Mouse (Mus musculus) erythroblast, embryonic 14.5 days (primary cell): ENCODE measurements around the gene Pnpla8. TPM values are rescaled to one million over a fixed set of nuclear protein-coding genes. Genes with fewer than 3 reads are reported as not detected.

Experiments used
- H3K27me3 ChIP-seq: 2 replicates; pipeline ENCODE4 v1.6.1; 2012; ENCODE audit warnings: inconsistent platforms; ENCODE audit not compliant: control insufficient read depth
- H3K36me3 ChIP-seq: 2 replicates; pipeline ENCODE4 v1.6.1; 2012; ENCODE audit warnings: mild to moderate bottlenecking, inconsistent platforms; ENCODE audit not compliant: control insufficient read depth
- H3K4me1 ChIP-seq: 2 replicates; pipeline ENCODE4 v1.6.1; 2012; ENCODE audit warnings: inconsistent platforms; ENCODE audit not compliant: control insufficient read depth
- H3K4me3 ChIP-seq: replicated peaks from 2 replicates; pipeline ENCODE3; 2012; ENCODE audit warnings: moderate library complexity, mild to moderate bottlenecking, inconsistent platforms
- H3K9me3 ChIP-seq: 2 replicates; pipeline ENCODE4 v1.6.1; 2012; ENCODE audit warnings: low read length, inconsistent platforms, mixed read lengths; ENCODE audit not compliant: control insufficient read depth
- GATA1 ChIP-seq: IDR thresholded peaks from 2 replicates; pipeline ENCODE4 v1.6.1; 2012; ENCODE audit warnings: low read length, inconsistent platforms, mixed read lengths
- TAL1 ChIP-seq: IDR thresholded peaks from 3 replicates; pipeline ENCODE4 v1.6.1; 2012; ENCODE audit warnings: low read length, inconsistent platforms, mixed read lengths
- polyA plus RNA-seq: library from polyadenylated mRNA; stranded (reverse); fragments of >175 nt; gene quantifications from 2 replicates; pipeline ENCODE4 v1.2.3, GENCODE M21; 2012

The Pnpla8 gene
- polyA plus RNA-seq, 1 experiment = 0.71 TPM

DNA sequence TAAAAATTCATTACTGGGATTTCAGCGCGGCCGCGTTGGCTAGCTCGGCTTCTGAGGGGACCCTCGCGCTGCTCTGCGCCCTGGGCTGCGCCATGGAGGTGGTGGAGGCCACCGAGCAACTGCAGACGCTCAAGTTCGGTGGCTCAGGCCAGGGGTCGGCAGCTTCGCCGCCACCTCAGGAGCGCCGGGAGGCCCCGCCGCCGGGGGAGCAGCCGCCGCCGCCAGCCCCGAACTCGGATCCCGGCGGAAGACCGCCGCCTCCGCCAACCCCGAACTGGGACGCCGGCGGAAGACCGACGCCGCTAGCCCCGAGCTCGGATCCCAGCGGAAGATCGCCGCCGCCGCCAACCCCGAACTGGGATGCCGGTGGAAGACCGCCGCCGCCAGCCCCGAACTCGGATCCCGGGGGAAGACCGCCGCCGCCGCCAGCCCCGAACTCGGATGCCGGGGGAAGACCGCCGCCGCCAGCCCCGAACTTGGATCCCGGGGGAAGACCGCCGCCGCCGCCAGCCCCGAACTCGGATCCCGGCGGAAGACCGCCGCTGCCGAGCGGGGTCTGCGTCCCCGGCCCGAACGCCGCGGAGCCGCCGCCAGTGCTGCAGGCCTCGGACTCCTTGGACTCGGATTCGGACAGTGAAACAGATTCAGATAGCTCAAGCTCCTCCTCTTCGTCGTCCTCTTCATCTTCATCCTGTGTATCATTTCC, 634 bp downstream of the Pnpla8 start:
- Histone ChIP-seq H3K4me3 (peak overlapping the region; percentile 38), H3K36me3 (no peaks in the 10 kb centered on the region), H3K9me3 (no peaks in the 10 kb centered on the region; the same call in 1 of the 2 replicates), H3K4me1 (no peaks in the 10 kb centered on the region), H3K27me3 (peaks cover 49% of the 10 kb centered on the region)
- no peak for TF ChIP-seq TAL1
- no peak for TF ChIP-seq GATA1

DNA sequence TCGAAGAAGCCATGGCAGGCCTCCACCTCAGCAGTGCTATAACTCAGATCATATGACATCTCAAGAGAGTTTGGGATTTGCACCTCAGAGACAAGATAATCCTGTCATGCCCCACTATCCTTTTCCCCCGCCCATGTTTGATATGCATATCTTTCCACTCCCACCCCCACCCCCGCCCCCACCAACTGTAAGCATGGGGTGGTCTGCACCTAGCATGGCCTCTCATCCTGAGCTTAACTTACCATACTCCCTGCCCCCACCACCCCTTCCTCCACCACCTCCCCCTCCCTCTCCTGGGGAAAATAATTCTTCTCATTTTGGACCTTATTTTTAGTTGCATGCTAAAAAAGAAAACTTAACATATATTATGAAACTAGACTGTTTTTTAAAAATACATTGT, 1.9 kb downstream of the Pnpla8 start:
- H3K36me3 ChIP-seq = no peaks in the 10 kb centered on the region

DNA sequence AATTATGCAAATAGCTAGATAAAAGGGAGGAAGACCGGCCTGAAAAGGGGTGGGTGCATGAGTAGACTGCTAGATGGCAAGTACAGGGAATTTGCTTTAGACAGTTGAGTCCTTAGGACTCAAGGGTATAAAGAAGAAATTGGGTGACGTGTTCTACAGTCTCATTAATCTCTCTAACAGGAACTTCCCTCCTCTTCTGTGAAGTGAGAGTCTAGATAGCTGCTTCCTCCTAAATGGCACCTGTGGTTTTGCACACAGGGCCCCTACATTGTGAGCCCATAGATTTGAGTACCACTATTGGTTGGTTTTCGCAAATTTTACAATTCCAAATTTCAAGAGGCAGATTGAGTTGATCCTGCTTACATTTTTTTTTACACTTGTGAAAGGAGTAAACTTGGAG, 3.5 kb downstream of the Pnpla8 start:
- no peak overlapping the region for H3K4me3 ChIP-seq
- H3K9me3 ChIP-seq = no peaks in the 10 kb centered on the region; the same call in 1 of the 2 replicates
- no peaks in the 10 kb centered on the region for H3K4me1 ChIP-seq
- peaks cover 49% of the 10 kb centered on the region for H3K27me3 ChIP-seq
- no peaks in the 10 kb centered on the region for H3K36me3 ChIP-seq
- TF ChIP-seq GATA1 = no peak
- TF ChIP-seq TAL1 = no peak

More for the DNA sequence above, 1.9 kb downstream of the Pnpla8 start:
- Histone ChIP-seq H3K4me1 (no peaks in the 10 kb centered on the region), H3K4me3 (no peak overlapping the region), H3K9me3 (no peaks in the 10 kb centered on the region; the same call in 1 of the 2 replicates), H3K27me3 (peaks cover 49% of the 10 kb centered on the region)
- TF ChIP-seq GATA1 (no peak), TAL1 (no peak)

DNA sequence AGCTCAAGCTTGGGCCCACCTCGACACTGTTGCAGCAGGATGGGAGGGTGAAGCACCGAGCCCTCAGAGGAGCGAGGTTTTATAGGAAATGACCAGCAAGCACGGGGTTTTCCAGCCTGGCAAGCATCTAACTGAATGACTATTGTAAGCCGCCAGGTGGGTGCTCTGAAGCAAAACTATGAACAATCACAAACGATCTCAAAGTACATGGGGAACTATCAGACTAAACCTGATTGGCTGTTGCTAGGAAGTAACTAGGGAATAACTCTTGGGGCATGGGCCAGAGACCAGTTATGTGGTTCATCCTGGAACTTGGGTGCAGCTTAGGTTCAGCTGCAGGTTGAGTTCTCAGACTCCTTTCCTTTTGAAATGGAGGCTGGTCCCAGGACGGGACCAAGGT, 19.9 kb downstream of the Pnpla8 start:
- H3K36me3 ChIP-seq = no peaks in the 10 kb centered on the region
- H3K4me3 ChIP-seq = no peak overlapping the region
- TF ChIP-seq GATA1 (no peak), TAL1 (no peak)
- no peaks in the 10 kb centered on the region for H3K27me3 ChIP-seq
- H3K9me3 ChIP-seq = no peaks in the 10 kb centered on the region
- H3K4me1 ChIP-seq = no peaks in the 10 kb centered on the region

DNA sequence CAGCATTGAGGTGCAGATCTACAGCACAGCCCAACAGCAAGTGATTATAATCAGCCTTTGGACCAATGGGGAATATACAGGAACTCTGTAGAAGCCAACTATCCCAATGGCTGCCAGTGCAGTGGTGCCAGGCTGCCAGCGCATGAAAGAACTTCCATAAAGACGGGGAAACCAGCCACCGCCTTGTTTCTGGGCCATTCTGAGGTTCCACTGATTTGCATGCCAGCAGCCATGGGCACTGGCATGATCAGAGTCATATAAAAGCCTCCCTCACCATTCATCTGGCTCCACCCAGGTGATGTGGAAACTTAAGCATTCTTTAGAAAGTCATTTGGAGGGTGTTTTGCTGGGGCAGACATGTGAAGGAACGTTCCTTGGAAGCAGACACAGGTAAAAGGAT, 21.2 kb downstream of the Pnpla8 start:
- no peak for TF ChIP-seq GATA1
- no peak for TF ChIP-seq TAL1
- Histone ChIP-seq H3K27me3 (no peaks in the 10 kb centered on the region), H3K4me1 (no peaks in the 10 kb centered on the region), H3K4me3 (no peak overlapping the region), H3K9me3 (no peaks in the 10 kb centered on the region), H3K36me3 (no peaks in the 10 kb centered on the region)

DNA sequence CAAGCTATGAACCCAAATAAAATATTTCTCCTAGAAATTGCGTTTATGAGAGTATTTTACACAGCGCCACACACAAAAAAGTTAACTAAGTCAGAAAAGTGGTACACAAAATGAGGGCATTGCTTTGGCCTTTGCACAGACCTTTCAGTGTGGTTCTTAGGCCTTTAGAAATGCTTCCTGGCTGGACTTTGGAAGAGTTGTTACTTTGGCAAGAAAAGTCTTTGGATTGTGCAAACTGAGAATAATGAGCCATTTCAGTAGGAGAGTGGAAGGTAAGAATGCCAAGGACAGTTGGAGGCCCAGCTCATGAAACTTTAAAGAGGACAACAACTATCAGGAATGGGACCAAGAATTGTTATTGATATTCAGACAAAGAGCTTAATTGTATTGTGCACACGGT, 24.6 kb downstream of the Pnpla8 start:
- no peaks in the 10 kb centered on the region for H3K4me1 ChIP-seq
- H3K27me3 ChIP-seq = no peaks in the 10 kb centered on the region
- H3K9me3 ChIP-seq = no peaks in the 10 kb centered on the region
- H3K36me3 ChIP-seq = no peaks in the 10 kb centered on the region
- H3K4me3 ChIP-seq = no peak overlapping the region
- TF ChIP-seq GATA1 = no peak
- TF ChIP-seq TAL1 = no peak

DNA sequence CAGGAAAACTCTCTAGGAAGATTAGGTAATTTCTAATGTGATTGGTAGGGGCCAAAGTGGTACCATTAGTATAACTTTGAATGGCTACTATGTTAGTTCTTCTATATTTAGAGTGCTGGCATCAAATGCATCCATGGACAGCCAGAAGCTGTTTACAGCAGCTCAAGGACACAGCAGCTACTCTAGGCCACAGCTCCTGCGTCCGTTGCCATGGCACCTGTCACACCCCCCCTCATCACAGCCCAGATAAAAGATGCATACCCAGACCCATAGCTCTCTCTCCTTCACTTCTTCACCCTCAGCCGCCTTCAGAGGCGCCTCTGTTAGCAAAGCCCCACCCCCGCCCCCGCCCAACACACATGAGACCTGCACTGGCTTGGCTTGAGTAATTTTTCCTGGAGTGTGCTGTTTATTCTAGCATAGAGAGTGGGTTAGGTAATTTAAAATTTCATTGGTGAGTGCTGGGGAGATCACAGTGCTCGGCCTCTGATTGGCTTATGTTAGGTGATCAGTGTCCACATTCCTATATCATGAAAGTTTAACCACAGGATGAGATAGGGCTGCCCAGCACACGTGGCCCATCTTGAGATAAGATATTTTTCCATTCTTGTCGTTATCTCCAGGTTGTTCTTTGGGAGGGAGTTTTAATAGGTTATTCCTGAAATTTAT, 27.3 kb downstream of the Pnpla8 start:
- Histone ChIP-seq H3K9me3 (no peaks in the 10 kb centered on the region), H3K4me1 (no peaks in the 10 kb centered on the region), H3K4me3 (no peak overlapping the region), H3K36me3 (no peaks in the 10 kb centered on the region), H3K27me3 (no peaks in the 10 kb centered on the region)
- TF ChIP-seq TAL1 (no peak), GATA1 (no peak)

DNA sequence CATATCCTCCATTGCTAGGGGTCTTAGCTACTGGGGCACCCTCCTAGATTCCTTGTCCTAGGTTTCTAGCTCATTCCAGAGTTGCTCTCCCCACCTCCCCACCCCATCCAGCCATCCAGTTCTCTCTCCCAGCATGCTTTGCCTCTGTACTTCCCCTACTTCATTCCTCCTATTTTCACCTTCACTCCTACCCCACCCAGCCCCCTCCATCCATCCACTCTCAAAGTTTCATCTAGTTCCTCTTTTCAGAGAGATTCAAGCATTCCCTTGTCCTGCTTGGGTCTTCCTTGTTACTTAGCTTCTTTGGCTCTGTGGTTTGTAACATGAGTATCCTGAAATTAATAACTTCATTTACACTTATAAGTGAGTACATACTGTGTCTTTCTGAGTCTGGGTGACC, 41.4 kb downstream of the Pnpla8 start:
- no peaks in the 10 kb centered on the region for H3K9me3 ChIP-seq
- no peaks in the 10 kb centered on the region for H3K27me3 ChIP-seq
- no peak overlapping the region for H3K4me3 ChIP-seq
- TF ChIP-seq GATA1 = no peak
- no peak for TF ChIP-seq TAL1
- H3K36me3 ChIP-seq = no peaks in the 10 kb centered on the region
- H3K4me1 ChIP-seq = peaks cover under 1% of the 10 kb centered on the region; the same call in 1 of the 2 replicates

DNA sequence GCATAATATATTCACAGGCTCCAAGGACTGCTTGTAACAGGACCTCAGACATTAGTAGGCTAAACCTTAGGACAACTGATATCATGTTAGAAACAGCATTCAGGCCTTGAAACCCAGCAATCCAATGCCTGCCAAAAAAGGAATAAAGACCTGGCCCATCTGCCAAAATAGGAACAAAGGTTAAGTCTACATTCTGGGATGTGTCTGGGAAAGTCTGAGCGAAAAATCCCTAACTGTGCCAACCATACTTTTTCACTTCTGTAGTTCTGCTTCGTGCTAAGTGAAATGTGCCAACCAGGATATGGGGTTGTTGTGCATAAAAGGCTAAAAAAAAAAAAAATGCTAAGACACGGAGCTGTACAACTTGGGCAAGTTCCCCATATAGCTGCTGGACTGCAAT, 44.5 kb downstream of the Pnpla8 start:
- Histone ChIP-seq H3K9me3 (no peaks in the 10 kb centered on the region), H3K36me3 (no peaks in the 10 kb centered on the region), H3K27me3 (no peaks in the 10 kb centered on the region), H3K4me1 (peaks cover 20% of the 10 kb centered on the region), H3K4me3 (no peak overlapping the region)
- TF ChIP-seq TAL1 = no peak
- TF ChIP-seq GATA1 = no peak

DNA sequence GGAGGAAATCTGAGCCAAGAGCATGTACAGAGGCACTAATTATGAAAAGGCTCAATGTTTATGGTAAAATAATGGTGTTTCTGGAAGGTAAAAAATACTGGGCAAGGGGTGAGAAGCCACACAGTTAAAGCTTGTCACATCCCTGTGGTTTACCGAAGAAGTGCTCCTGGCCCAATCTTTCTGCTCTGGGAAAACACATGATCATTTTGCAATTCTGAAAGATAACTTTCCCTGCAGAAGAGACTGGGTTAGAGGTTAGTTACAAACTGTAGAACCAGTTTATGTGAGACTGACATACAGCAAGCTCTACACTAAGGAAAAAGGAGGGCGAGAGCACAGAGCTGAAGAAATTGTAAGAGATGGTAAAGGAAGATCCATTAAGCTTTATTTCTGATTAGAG, 46.0 kb downstream of the Pnpla8 start:
- no peak for TF ChIP-seq TAL1
- TF ChIP-seq GATA1 = no peak
- H3K27me3 ChIP-seq = no peaks in the 10 kb centered on the region
- H3K9me3 ChIP-seq = no peaks in the 10 kb centered on the region
- no peak overlapping the region for H3K4me3 ChIP-seq
- peaks cover 8% of the 10 kb centered on the region for H3K36me3 ChIP-seq
- H3K4me1 ChIP-seq = peaks cover 23% of the 10 kb centered on the region
